Mouse (Mus musculus): ENCODE data around the gene Irf2.

DNA sequence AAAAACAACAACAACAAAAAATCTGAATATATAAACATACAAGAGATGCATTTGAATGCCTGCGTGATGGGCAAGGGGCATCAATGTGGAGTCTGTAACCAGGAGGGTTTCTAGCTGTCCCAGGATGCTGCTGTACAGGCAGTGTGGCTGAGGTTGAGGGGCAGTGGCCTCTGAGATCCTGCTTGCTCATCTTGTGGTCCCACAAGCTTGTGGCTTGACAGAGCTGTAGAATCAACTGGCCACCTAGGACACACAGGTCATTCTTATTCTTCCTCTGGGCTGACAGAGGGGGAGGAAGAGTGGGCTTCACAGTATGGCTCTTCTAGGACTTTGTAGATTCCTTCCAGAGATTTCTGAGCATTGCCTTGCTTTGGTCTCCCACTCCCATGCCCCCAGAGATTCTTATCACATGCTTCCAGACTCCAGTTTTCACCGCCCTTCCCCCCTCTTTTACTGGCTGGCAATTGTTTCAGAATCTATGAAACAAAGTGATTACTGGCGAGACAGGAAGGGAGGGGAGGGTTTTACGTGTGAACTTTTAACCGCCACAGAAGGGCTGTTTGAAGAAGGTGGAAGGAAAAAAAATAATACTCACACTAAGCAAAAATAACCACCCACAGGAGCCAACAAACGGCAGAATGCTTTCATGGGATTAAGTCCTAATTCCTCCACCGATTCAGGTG, 119.8 kb downstream of the Irf2 start:
- TF ChIP-seq CTCF (IDR thresholded peaks at IDR 0.05 in 2 of 3, conservative IDR thresholded peaks at IDR 0.05 in 1 of 3; ENCODE audit: control insufficient read depth in 1 of 3, insufficient read depth in 1 of 3, low read depth in 2 of 3, low read length in 3 of 3, poor library complexity in 1 of 3, severe bottlenecking in 1 of 3): no peak
- no peak for TF ChIP-seq NRF1 (IDR thresholded peaks at IDR 0.05; ENCODE audit: insufficient read depth, low read depth, low read length, poor library complexity, severe bottlenecking)
- TF ChIP-seq MEF2A (IDR thresholded peaks at IDR 0.05; ENCODE audit: extremely low read depth, insufficient replicate concordance, low read depth, low read length, poor library complexity, severe bottlenecking): no peak
- no peak for TF ChIP-seq MAFK (IDR thresholded peaks at IDR 0.05; ENCODE audit: borderline replicate concordance, low read depth, low read length)
- TF ChIP-seq HCFC1 (IDR thresholded peaks at IDR 0.05; ENCODE audit: low read depth, low read length): no peak
- no peak for TF ChIP-seq RCOR1 (IDR thresholded peaks at IDR 0.05; ENCODE audit: low read depth, low read length)
- peak in 1 of 2 experiments; percentile 69; a peak in 3 of 4 replicates for TF ChIP-seq EP300 (IDR thresholded peaks at IDR 0.05; ENCODE audit: low read depth in 1 of 2, low read length in 2 of 2)
- no peak for TF ChIP-seq CHD1 (IDR thresholded peaks at IDR 0.05; ENCODE audit: low read depth, low read length)
